Mouse (Mus musculus): ENCODE measurements around the gene Axin2. TPM values are rescaled to one million over a fixed set of nuclear protein-coding genes. Genes with fewer than 3 reads are reported as not detected.

The Axin2 gene
- total RNA-seq, 2 experiments from 2014 or later = 4.1 to 6.2 TPM

Other genes with a start within 250 kb of the Axin2 start
- not detected for gene E030025P04Rik, start 224.0 kb downstream of the Axin2 start, total RNA-seq (2021)